Mouse (Mus musculus) lung, adult 2 months (tissue): ENCODE results near the gene Atad1.

Experiments used
- CTCF ChIP-seq: fragments of 200-500 bp; IDR thresholded peaks from 2 replicates; pipeline ENCODE4 v1.5.1; 2011; ENCODE audit warnings: mild to moderate bottlenecking, low read length, control low read depth; ENCODE audit not compliant: insufficient read depth
- POLR2A ChIP-seq: fragments of 200-500 bp; IDR thresholded peaks from 2 replicates; pipeline ENCODE4 v1.6.1; 2011; ENCODE audit warnings: low read depth, mild to moderate bottlenecking, control low read depth, low read length, borderline replicate concordance; ENCODE audit errors: extremely low read depth

DNA sequence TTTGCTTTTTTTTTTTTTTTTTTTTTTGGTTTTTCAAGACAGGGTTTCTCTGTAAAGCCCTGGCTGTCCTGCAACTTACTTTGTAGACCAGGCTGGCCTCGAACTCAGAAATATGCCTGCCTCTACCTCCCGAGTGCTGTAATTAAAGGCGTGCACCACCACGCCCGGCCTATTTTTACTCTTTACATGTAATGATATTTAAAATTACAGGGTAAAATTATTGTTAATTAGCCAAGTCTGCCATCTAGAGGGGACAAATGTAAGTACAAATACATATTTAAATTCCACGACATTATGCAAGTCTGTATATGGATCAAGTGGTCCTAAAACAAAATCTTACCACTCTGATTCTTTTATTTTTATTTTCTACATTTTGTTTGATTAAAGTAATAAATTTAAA lies 49.9 kb downstream of the Atad1 start:
- TF ChIP-seq POLR2A (no peak), CTCF (no peak)
